Mouse (Mus musculus) heart, adult 2 months (tissue): ENCODE data around the gene Ano5.

Source experiments
- CTCF ChIP-seq: fragments of 200-600 bp; IDR thresholded peaks from 2 replicates; pipeline ENCODE4 v1.8.1; 2022; ENCODE audit warnings: antibody characterized with exemption, mild to moderate bottlenecking, moderate library complexity
- EP300 ChIP-seq: fragments of 200-500 bp; IDR thresholded peaks from 2 replicates; pipeline ENCODE4 v1.6.1; 2011; ENCODE audit warnings: low read depth, low read length, control low read depth; ENCODE audit not compliant: insufficient read depth

DNA sequence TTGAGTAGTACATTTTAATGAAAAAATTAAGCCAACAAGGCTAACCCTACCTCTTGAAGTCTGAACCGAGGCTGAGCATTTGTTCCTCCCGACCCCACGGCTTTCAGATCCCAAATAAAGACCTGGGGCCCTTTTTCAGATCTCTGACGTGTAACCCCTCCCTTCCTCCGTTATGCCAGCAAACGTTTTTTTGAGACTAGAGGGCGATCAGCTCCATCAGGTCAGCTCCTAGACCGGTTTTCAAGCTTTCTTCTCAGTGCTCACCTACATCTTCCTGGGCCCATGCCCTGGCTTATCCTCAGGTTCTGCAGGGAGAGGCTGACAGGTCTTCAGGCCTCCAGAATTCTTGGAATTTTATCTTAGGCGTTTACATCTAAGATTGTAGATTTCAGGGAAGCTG is 116.8 kb downstream of the Ano5 start:
- TF ChIP-seq EP300 = no peak
- no peak for TF ChIP-seq CTCF
